Mouse (Mus musculus) CH12F3 (cell line): ENCODE data around the gene Dhx16.

Experiments
- in situ Hi-C: fragments of 300-500 bp; cut with MboI; formaldehyde crosslinking; loops from 2 replicates; pipeline ENCODE4 v1.14.3; 2020; ENCODE audit warnings: low sequenced_read_pairs

Dhx16 gene

DNA sequence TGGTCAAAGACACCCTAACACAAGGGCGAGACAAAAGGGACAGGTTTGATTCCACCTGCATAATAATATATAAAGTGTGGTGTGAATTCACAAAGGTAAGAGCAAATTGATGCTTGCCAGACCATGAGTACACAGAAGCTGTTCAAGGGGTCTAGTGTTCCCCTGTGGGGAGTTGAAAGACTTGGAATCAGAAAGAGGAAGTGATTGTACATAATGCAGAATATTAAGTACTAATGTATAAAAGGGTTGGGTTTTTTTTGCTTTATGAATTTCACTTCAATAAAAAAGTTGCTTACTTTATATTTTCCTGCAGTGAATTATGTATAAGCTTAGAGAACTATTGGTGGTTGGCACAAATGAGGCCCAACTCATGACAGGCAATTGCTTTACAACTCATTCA is 20.2 kb upstream of the Dhx16 start:
- in situ Hi-C loops: no loop called here

DNA sequence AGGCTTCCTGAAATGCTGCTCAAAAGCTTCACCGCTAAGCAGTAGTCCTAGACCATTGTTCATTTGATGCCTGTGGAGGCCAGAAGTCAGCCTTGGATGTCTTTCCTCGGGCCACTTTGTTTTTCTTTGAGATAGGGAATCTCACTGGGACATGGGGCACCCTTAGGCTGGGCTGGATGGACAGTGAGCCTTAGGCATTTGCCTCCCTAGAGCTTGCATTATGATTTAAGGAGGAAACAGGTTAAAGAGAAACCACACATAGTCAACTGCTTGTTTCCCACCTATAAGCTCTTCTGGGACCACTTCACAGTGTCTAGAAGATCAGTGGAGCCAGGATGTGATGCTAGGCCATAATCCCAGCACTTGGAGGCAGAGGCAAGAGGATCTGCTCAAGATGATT is 19.8 kb upstream of the Dhx16 start:
- in situ Hi-C loops: no loop called here

DNA sequence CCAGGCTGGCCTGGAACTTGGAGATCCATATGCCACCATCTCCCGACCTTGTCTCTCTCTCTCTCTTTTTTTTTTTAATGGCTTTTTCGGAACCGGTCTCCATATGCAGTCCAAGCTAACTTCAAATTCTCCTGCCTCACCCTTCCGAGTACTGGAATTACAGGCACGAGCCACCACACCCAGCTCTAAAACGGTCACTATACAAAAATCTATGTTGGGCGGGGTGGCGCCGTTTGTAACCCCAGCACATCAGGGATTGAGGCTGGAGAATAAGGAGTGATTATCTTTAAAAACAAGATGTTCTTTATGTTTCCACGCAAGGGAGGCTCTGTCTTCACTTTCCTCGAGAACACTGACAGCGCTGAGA is 18.8 kb upstream of the Dhx16 start:
- in situ Hi-C loops: no loop called here

DNA sequence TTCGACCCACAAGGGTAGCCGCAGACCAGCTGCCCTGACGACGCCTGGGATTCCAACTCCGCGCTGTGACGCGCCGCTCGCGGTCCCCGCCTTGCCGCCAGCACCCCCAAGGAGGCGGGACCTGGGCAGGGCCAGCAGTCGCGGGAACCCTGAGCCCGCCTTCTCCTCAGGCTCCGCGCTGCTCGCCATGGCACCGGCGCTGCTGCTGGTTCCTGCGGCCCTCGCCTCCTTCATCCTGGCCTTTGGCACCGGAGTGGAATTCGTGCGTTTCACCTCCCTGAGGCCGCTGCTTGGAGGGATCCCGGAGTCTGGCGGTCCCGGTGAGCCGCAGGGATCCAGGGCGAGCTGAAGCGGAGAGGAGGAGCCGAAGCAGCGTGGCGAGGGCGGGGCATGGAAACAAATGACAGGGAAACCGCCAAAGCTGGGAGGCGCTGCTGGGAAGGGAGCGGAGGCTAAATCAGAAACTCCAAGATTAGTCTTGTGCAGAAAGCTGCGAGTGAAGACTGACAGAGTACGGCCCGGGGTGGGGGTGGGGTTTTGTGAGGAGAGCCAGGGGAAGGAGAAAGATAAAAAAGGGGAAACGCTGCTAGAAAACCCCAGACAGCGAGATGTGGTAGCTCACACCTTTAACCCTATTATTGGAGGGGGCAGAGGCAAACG is 18.3 kb upstream of the Dhx16 start, which contains the start of gene Nrm:
Gene Nrm (plus strand): TSS at position 121 of the 660 bp plus-strand sequence.
- in situ Hi-C loops: no loop called here

DNA sequence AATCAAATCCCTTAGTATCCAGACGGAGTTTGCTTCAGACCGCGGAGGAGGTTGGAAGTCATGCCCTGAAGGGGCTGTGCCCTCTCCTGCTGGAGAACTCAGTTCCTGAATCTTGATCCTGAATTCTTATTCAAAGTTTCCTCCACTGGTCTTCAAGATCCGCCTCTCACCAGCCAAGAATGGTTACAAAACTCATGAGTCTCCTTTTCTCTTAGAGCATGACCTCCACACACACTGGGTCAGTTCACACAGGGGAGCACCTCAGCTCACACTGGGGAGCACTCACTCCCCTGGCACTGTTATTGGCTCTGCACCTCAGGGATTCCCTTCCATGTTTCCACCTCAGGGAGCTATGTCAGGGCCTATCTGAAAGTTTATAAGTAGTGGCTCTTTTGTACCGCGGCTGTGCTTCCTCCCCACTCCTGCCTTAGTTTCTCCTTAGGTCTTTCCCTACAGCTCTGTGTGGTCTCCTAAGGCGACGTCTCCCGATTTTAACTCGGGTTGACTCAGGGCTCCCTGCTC is 14.7 kb upstream of the Dhx16 start:
- in situ Hi-C loops: no loop called here

DNA sequence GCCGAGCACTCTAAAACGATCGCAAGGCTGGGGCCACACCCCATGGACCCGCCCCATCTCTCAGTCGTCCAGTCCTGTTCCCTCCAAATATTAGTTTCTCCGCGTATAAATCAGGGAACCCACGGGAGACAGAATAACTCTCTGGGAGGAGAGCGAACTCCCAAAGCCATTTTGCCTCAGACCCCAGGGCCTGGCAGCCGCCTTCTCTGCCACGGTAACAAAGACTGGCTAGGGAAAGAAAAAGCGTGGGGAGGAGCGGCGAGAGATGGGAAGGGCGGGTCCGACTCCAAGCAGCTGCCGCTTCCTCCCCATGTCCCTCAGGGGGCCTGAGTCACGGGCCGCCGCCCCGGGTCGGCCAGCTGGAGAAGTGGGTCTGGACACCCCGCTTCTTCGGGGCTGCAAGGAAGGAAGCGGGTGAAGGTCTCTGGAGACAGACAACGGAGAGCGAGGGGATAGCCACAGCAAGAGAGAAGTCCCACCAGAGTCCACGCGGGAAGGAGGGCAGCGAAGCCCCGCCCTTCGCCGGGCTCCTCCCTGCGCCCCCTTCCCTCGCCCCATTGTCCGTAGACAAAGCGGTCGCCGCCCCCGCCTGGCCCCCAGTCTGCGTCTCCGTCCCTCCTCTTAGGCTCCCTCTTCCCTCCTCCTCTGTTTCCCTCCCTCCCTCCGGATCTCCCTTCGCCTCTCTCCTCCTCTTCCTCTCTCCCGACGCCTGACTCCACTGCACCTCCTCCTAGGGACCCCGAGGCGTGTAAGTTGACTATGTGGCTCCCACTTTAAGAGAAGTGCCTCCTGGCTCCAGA is 13.9 kb upstream of the Dhx16 start, which contains the start of gene Ppp1r18:
Gene Ppp1r18 (plus strand): TSS at position 113 of the 800 bp plus-strand sequence.
- in situ Hi-C loops: no loop called here

DNA sequence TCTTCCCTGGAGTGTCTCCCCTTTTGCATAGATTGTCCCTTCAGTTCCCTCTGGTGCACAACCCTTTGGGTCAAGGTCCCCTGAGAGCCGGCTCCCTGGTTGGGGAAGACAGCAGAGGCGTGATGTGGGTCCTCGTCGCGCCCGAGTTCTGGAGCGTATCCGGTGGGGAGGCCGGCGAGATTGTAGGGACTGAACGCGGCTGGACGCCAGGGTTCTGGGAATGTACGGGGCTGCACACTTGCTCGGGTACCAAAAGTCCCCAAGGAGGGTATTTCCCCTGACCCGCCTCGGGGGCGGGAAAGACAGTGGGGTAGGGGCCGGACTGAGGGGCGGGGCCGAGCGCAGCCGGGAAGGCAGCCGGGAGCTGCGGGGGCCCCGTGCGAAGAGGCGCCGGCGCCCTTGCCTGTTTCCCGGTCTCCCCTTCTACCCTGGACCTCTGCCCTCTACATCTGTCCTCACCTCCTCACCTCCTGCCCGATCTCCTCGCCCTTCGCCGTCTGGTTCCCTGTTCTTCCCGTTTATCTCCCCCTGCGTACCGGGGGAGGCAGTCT is 13.3 kb upstream of the Dhx16 start:
- in situ Hi-C loops: no loop called here

DNA sequence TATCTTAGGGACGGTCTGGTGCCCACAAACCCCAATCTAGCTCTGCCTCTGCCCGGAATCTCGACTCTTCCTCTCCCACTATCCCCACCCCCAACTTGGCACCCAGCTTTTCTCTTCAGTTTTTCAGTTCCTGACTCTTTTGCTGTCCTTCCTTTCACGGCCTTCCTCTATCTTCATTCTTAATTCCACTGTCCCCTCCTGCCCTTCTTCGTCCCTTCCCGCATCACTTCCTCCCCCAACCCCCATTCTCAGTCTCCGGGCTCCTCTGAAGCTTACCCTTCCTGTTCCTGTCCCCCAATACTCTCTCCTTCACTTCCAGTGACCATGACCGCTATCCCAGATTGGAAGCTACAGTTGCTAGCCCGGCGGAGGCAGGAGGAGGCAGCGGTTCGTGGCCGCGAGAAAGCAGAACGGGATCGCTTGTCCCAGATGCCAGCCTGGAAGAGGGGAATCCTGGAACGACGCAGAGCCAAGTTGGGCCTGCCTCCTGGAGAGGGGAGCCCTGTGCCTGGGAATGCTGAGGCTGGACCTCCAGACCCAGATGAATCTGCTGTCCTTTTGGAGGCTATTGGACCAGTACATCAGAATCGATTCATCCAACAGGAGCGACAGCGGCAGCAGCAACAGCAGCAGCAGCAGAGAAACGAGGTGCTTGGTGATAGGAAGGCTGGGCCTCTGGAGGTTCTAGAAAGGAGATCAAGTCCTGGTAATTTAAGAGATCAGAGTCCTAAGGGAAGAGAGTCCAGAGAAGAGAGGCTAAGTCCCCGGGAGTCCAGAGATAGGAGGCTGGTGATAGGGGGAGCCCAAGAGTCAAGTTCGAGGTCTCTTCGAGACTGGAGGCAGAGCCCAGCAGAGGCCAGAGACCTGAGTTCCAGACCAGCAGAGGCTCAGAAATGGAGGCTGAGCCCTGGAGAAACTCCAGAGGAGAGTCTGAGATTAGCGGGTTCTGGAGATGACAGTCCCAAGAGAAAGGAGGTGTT is 12.4 kb upstream of the Dhx16 start:
- in situ Hi-C loops: no loop called here

DNA sequence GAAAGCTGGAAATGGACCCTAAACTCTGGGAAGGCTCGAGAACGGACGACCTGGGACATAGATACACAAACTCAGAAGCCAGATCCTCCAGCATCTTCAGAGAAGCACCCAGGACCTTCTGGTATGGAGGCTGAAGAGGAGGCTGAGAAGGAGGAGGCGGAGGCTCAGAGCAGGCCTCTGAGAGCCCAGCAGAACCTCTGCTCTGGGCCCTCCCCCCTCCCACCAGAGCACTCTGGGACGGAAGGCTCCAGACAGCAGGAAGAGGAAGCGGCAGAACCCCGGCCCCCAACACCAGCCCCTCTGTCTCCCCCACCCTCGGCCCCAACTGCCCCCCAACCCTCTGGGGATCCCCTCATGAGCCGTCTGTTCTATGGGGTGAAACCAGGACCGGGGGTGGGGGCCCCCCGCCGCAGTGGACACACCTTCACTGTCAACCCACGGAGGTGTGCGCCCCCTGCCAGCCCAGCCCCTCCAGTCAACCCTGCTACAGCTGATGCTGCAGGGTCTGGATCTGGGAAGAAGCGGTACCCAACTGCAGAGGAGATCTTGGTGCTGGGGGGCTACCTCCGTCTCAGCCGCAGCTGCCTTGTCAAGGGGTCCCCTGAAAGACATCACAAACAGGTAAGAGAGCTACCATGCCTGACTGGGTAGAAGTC is 11.3 kb upstream of the Dhx16 start:
- in situ Hi-C loops: no loop called here

DNA sequence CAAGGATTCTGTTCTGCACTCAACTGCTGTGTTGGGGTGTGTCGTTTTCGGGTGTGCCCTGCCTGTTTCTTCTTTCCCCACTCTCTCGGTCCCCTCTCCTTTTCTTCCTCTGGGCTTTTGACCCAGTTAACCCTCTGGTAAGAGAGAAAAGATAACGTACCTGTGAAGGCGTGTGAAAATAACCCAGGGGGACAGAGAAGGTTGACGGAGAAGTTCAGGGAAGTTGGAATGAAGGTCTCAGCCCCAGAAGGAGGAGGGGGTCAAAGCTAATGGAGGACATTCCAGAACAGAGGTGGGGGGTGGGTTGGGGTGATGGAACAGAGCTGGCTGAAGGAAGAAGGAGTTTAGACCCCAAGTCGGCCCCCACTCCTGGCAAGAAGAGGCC is 10.7 kb upstream of the Dhx16 start:
- in situ Hi-C loops: no loop called here

DNA sequence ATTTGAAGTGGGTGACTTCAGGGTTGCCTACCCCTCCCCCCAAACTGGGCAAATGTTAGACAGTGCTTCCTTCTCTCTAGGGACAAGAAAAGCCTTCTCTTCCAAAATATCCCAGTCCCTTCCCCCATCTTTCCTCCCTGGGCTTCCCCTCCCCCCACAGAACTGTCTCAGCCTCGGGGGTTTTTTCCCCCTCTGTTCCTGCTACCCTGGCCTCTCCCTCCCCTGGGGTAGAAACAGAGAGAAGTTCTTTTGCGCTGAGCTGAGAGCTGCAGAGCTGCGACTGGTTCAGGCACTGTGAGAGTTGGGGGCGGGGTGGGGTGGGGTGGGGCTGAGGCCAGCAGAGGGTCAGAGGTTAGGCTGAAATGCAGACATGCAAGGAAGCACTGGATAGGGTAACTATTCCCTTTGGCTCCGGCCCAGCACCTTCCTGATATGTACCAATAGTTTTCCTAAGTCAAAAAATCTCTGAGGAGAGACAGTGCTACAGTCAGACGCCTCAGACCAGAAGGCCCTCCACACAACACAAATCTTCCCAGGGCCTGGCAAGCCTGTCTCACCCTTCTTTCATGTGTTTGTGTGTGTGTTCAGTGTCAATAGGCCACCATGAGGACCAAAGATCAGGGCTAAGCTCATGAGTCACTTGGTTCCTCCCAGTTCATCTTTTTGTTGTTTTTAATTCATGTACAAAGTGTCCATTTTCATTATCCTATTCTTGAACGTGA is 10.1 kb upstream of the Dhx16 start:
- in situ Hi-C loops: loop anchor here (5.0 kb wide), 1 partner anchor 37 kb away; no protein-coding TSS in a partner anchor

DNA sequence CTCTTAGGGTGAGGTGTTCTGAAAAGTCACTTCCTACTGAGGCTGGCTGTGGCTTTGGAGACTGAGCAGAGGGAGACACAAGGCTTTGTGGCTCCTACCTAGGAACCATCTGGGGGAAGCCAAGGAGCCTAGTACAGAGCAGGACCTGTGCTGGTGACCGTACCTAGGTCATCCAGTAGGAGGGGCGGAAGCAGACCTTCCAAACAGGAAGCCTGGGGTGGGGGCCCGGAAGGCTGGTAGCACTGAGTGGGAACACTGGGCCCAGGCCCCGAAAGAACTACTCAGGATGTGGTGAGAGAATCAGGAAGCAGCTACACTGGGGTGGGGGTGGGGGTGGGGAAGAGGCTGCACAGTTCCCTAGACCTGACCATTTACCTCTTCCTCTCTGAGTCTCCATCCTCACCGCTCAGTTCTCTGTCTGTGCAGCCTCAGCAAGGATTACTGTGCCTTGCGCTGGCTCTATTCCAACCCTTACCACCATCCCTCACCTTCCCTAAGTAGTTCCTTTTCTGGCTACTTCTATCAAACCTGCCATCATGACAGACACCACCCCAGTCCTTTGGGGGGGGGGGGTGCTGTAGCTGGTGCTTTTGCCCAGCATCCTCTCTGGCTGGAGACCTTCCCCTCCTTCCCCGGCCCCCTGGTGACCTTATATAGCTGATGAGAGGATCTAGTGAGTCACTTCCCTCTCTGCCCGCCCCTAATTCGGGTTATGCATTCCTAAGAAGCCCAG is 9.3 kb upstream of the Dhx16 start:
- in situ Hi-C loops: loop anchor here (5.0 kb wide), 1 partner anchor 38 kb away; no protein-coding TSS in a partner anchor

DNA sequence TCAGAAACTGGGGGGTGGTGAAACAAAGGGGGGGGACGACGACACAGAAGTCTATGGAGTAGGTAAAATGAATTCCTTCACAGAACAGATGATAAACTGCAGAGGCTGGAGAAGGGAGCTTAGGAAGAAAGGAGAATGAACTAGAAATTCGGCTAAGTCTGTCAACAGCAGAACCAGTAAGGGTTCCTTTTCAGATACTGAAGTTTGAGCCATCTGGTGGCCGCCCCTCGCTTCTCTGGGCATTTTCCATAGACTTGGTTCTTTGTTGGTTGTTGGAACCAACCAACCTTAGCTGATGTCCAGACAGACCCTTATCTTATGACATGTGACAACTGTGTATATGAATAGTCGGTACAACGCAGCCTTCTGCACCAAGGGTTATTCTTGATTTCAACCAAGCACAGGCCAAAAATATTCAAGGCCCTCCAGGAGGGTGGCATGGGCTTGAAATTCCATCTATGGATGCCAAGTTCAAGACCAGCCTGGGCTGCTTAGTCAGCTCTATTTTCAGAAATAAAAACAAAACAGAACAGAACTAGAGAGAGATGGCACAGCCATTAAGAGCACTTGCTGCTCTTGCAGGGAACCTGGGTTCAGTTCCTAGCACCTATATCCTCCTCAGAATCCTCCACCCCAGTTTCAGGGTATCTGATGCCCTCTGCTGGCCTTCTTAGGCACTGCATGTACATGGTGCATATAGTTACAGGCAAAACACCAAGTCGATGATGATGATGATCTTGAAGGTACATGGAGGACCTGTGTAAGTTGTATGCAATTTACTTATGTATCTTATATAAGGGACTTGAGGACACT is 8.5 kb upstream of the Dhx16 start:
- in situ Hi-C loops: loop anchor here (5.0 kb wide), 1 partner anchor 39 kb away; no protein-coding TSS in a partner anchor

DNA sequence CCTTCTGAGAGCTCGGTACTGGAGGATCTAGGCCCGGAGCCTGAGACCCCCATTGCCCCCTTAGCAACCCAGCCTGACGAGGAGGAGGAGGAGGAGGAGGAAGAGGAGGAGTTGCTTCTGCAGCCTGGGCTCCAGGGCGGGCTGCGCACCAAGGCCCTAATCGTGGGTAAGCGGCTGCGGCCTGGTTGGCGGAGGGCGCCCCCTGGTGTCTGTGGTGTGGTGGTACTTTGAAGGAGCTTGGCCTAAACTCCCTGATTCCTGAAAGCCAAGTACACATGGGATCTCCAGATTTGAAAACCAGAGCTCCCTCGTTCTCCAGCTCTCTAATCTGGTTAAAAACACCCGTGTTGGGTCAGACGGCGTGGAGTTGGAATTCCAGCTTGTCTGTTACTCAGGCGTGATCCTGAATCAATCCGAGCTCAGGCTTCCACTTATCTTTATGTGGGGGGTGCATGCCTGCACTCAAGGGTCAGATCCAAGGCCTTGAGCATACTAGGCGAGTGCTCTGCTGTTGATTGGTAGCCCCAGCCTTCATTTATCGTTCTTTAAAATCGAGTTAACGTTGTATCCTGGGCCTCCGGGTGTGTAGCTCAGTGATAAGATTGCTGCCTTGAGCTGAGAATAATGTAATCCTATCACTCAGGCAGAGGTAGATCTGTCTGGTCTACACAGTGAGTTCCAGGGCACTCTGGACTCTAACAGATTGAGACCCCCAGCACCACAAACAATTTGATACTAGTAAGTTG is 5.7 kb upstream of the Dhx16 start:
- in situ Hi-C loops: loop anchor here (5.0 kb wide), 1 partner anchor 42 kb away; no protein-coding TSS in a partner anchor

DNA sequence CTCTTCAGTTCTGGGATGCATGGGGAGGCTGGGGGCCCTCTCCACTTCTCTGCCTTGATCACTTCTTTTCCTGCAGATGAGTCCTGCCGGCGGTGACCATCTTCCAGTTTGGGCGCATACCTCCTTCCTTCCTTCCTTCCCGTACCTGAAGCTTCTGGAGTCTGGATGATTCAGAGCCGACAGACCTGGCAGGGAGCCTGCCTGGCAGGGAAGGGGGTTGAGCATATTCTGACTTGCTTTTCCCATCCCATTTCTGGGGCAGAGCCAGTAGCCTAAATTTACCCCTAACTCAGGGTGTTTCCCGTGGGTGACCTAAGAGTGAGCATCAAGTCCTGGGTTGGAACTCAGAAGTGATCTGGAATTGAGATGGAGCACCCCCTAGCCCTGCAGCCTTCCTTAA is 4.9 kb upstream of the Dhx16 start:
- in situ Hi-C loops: loop anchor here (5.0 kb wide), 1 partner anchor 42 kb away; no protein-coding TSS in a partner anchor

DNA sequence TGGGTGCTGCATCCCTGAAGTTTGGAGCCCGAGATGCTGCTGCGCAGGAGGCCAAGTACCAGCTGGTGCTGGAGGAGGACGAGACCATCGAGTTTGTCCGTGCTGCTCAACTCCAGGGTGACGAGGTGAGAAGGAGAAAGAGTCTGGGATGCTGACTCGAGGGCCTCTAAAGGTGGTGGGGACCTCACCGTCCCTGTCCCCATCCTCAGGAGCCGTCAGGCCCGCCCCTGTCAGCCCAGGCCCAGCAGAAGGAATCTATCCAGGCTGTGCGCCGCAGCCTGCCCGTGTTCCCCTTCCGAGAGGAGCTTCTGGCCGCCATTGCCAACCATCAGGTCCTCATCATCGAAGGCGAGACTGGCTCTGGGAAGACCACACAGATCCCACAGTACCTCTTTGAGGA is 3.3 kb downstream of the Dhx16 start:
- in situ Hi-C loops: no loop called here

DNA sequence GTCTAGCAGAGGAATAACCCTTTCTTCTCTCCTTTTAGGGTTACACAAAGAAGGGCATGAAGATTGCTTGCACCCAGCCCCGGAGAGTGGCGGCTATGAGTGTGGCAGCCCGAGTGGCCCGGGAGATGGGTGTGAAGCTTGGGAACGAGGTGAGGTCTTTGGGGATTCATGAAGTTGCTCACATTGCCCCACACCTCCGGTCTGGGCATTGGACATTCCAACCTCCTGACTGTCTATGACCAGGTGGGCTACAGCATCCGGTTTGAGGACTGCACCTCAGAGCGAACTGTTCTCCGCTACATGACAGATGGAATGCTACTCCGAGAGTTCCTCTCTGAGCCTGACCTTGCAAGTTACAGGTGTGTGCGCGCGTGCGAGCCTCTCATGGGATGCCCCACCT is 4.2 kb downstream of the Dhx16 start:
- in situ Hi-C loops: no loop called here
